Mouse (Mus musculus) CD4-positive, CD25-positive, alpha-beta regulatory T cell, adult 4 months (primary cell): ENCODE results near the gene Abhd18. TPM values are rescaled to one million over a fixed set of nuclear protein-coding genes. Genes with fewer than 3 reads are reported as not detected.

ENCODE experiments used
- ATAC-seq: one replicate; pipeline ENCODE4 v1.8.0; 2017
- polyA plus RNA-seq, 2 experiments: library from polyadenylated mRNA; unstranded; fragments of 100-300 nt; shearing (Covaris generic); gene quantifications; one replicate each; pipeline ENCODE4 v1.2.1; 2017

Gene Abhd18
- polyA plus RNA-seq, 2 experiments from 2014 or later, result 15.6 to 17.2 TPM

DNA sequence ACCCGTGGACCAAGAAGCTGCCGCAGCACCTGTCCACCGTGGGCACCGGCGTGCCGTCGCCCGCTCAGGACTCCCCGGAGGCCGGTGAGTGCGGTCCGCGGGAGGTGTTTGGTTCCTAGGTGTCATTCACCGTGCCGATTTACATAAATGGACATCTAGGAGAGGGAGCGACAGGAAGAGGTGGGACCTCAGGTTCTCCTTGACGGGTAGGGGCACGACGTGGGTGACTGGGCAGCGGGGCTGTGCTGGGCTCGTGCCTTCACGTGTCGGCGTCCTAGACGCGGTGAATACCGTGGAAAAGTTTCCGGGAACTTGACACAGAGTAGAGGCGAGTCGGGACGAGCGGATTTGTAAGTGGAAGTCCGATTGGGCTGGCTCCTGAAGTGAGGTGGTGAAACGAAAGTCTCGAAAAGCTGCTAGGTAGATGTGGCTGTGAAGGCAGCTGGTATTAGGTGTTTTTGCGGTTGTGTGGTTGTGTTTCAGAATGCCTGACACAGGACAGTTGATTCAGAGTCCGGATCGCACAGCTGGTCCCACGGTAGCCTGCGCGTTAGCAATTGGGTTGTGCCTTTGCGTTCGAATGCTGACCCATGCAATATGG lies 103.9 kb downstream of the Abhd18 start:
- ATAC-seq, result peak; percentile 22

DNA sequence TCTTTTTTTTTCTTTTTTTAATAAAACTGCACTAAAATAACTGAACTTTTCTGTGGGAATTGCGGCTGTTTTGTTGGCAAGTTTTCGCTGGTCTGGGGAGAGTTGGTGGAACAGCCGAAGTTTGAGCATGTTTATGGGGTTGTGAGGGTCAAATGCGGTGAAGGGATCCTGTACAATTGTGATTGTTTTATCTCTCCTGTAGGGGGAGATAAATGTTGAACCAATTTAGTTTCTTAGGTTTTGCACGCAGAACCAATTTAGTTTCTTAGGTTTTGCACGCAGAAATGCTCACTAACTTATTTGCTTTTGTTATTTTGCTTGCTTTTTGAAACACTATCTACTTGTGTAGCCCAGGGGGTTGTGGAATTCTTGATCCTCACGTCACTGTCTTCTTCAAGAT lies 104.6 kb downstream of the Abhd18 start:
- peak; percentile 21 for ATAC-seq

GRCm38 (mm10) chr3:40952606-40953005 lies 105.8 kb downstream of the Abhd18 start:
- no peak for ATAC-seq

DNA sequence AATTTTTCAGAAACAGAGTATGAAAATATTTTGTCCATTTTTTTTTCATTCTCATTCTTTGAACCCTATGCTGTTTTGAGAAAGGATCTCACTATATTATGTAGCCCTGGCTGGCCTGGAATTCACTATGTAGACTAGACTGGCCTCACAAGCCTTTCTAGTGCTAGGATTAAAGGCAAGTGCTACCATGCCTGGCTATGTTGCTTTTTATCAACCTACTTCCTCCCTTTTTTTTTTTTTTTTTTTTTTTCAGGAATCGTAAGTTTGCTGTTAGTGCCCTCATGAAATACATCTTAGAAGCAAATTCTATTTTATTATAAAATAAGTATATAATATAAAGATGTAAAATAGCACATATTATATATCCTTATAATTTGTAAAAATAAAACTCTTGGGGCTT lies 108.0 kb downstream of the Abhd18 start:
- no peak for ATAC-seq

DNA sequence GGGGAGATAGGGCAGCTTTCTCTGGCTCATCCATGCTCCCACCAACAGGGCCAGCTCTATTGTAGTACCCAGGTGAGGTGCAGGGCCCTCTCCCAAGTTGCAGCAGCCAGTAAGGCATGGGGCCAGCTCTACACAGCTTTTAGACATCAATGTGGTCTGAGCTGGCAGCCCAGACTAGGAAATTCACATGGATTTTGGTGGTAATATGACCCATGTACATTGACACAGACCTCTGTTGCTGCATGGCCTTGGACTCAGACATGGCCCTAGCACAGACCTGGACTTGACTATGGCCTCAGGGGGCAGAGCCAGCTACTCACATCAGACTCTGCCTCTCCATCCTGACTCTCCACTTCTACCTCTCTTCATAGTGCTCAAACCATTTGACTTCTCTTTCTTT lies 112.1 kb downstream of the Abhd18 start:
- ATAC-seq, result no peak

DNA sequence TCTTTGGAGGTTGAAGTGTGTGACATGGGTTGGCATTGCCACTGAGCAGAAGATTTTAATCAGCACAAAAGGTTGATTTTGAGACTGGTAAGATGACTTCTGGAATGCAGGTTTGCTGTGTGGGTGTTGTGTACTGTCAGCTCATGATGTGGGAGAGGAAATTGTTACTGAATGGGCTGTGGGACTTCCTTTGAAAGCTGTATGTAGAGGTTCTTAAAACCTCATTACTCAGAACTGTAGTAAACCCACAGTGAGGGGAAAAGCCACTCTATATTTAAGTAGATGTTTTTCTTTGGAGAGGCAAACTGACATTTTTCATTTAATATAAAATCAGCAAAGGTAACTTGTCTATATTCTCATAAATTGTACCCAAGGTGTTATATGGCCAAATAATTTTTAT lies 134.0 kb downstream of the Abhd18 start:
- ATAC-seq, result peak; percentile 94

DNA sequence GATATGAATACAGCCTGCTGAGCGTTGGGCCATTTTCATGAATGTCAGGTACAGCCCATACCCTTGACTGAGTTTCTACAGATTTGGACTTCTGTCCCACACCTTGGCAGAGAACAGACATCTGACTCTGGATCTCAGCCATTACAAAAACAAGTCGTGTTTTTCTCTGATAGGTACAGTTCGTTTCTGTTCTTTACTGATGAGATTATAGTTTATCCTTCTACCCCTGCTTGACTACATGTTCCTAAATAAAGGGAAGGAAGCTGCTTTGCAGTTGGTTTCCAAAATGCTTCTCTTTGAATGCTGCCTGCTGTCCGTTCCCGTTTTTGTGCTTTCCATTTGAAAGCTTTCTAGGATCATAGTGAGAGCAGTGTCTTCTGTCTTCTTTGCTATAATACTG lies 140.8 kb downstream of the Abhd18 start:
- ATAC-seq, result no peak

Other genes with a start within 250 kb of the Abhd18 start
- gene Slc25a31, start 138.1 kb upstream of the Abhd18 start, polyA plus RNA-seq, result not detected
- gene Hspa4l, start 102.5 kb upstream of the Abhd18 start, polyA plus RNA-seq, result 10 to 100 TPM; 24.4 to 29.4 TPM
- gene Plk4, start 47.0 kb upstream of the Abhd18 start, polyA plus RNA-seq, result 1 to 10 TPM; 5.6 to 6.2 TPM
- 10 to 100 TPM; 12.9 to 18.8 TPM for gene Mfsd8, start 84 bp upstream of the Abhd18 start, polyA plus RNA-seq
- gene 1700034I23Rik, start 55.6 kb downstream of the Abhd18 start, polyA plus RNA-seq, result under 1 TPM; 0.86 to 0.96 TPM
- gene Larp1b, start 102.9 kb downstream of the Abhd18 start, polyA plus RNA-seq, result 10 to 100 TPM; 12.7 to 27.2 TPM
- 1 to 10 TPM; 3.2 to 4.1 TPM for gene Pgrmc2, start 236.1 kb downstream of the Abhd18 start, polyA plus RNA-seq